In the genomic region with DNA sequence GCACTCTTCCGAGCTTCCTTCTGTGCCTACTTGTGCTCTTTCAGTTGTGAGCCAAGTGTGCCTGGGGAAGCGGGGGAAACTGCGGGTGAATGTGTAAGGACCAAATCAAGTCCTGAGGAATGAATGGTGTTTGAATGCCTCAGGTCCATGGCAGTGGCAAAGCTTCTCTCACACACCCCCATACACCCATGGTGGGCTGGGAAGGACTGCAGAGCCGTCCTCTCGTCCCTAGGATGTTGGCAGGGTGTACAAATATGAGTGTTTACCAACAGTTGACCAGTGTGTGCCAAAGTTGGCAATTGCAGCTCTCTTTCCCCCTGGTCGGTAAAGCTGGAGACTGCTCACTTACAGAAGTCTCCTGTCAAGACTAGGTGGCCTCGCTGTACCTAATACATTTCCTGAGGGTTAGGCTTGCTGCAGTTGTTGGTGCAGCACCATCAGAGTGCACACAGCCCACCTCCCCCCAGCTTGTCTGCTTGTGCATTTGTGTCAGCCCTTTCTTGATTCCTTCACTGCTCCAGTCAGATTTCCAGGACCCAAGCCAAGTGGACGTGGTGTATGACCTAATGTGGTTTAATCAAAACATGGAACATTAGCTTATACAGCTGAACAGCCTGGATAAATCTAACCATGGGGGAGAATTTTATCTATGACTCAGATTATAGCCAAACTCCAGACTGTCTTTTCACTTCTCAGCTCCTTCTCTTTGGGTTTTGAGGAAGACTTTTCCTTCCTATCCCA, we compare ENCODE assay signal across 9 mouse cellular contexts. TPM values are rescaled to one million over a fixed set of nuclear protein-coding genes. Genes with fewer than 3 reads are reported as not detected.
DNase-seq lines count a peak whose midpoint lies in the region; ATAC-seq lines count a peak whose summit lies in the region.
"Had no signal": no experiment of that assay in that cellular context is flagged by ENCODE, and none has a peak within 500 bp of the region (broad histone marks: within the 10 kb centered on the region; RNA-seq: fewer than 3 reads in every experiment).

No protein-coding gene starts in this region.

- 85% methylated on average over 8 of the region's 8 CpGs for WGBS in hindbrain, embryonic 14.5 days
- 88% methylated on average over 8 of the region's 8 CpGs for WGBS in hindbrain, embryonic 13.5 days
- 89% methylated on average over 8 of the region's 8 CpGs for WGBS in forebrain, embryonic 10.5 days

- no peaks in the 10 kb centered on the region for H3K27me3 ChIP-seq in hindbrain, embryonic 14.5 days (ENCODE audit: control insufficient read depth, insufficient read depth, low read length)
- no peaks in the 10 kb centered on the region for H3K27me3 ChIP-seq in hindbrain, embryonic 13.5 days
- H3K27me3 ChIP-seq in forebrain, embryonic 10.5 days (ENCODE audit: poor library complexity, severe bottlenecking) = no peaks in the 10 kb centered on the region

- H3K36me3 ChIP-seq in hindbrain, embryonic 14.5 days (replicated peaks; ENCODE audit: control insufficient read depth, insufficient read depth) = peaks cover 29% of the 10 kb centered on the region
- peaks cover 20% of the 10 kb centered on the region for H3K36me3 ChIP-seq in hindbrain, embryonic 13.5 days
- H3K36me3 ChIP-seq in forebrain, embryonic 10.5 days (replicated peaks) = peaks cover 60% of the 10 kb centered on the region

- no peak for ATAC-seq in hindbrain, embryonic 14.5 days (ENCODE audit: low FRiP score)
- no peak for ATAC-seq in hindbrain, embryonic 13.5 days (ENCODE audit: low FRiP score)
- ATAC-seq in granulocyte monocyte progenitor cell, adult 5-6 weeks (replicated peaks; ENCODE audit: poor library complexity, severe bottlenecking) = no peak

- DNase-seq in hindbrain, embryonic 14.5 days (ENCODE audit: low spot score) = peak; percentile 30
- peak; percentile 36 for DNase-seq in 416B (ENCODE audit: low read depth)
- DNase-seq in cerebellum, adult 9-10 months = peak; percentile 41
- DNase-seq in kidney, postnatal 10 days = peak; percentile 78
- no peak for DNase-seq in right cerebral cortex, postnatal 14 days
- no peak for DNase-seq in forebrain, embryonic 10.5 days (ENCODE audit: extremely low spot score, low spot score)

- no peaks in the 10 kb centered on the region for H3K4me1 ChIP-seq in hindbrain, embryonic 14.5 days (replicated peaks; ENCODE audit: control insufficient read depth, insufficient read depth, low read length)
- no peaks in the 10 kb centered on the region; the same call in 1 of the 2 replicates for H3K4me1 ChIP-seq in hindbrain, embryonic 13.5 days (replicated peaks)
- peaks cover 7% of the 10 kb centered on the region; the same call in 1 of the 2 replicates for H3K4me1 ChIP-seq in forebrain, embryonic 10.5 days

- no peaks in the 10 kb centered on the region for H3K9me3 ChIP-seq in hindbrain, embryonic 14.5 days (ENCODE audit: control insufficient read depth, low read length)
- no peaks in the 10 kb centered on the region for H3K9me3 ChIP-seq in hindbrain, embryonic 13.5 days
- H3K9me3 ChIP-seq in forebrain, embryonic 10.5 days = no peaks in the 10 kb centered on the region

- H3K9ac ChIP-seq in hindbrain, embryonic 14.5 days = no peak overlapping the region
- H3K9ac ChIP-seq in hindbrain, embryonic 13.5 days = no peak overlapping the region

- H3K27ac ChIP-seq in hindbrain, embryonic 14.5 days = no peak overlapping the region
- H3K27ac ChIP-seq in hindbrain, embryonic 13.5 days = no peak overlapping the region
- no peak overlapping the region for H3K27ac ChIP-seq in forebrain, embryonic 10.5 days

- no peak overlapping the region for H3K4me2 ChIP-seq in hindbrain, embryonic 14.5 days (replicated peaks)
- H3K4me2 ChIP-seq in hindbrain, embryonic 13.5 days = no peak overlapping the region

- no peak overlapping the region for H3K4me3 ChIP-seq in hindbrain, embryonic 14.5 days (replicated peaks; ENCODE audit: low read length)
- H3K4me3 ChIP-seq in hindbrain, embryonic 13.5 days = no peak overlapping the region
- H3K4me3 ChIP-seq in forebrain, embryonic 10.5 days = no peak overlapping the region

RNA-seq across cellular contexts. Expression of gene Evi2a, which starts 3.7 kb away (rescaled TPM):
- polyA plus RNA-seq in hindbrain, embryonic 14.5 days (2014; fragmentation: Nextera tagmentation; extraction: Ambion mirVana) = 3.1 and 3.7 TPM in 2 replicates
- 4.3 and 4.7 TPM in 2 replicates for polyA plus RNA-seq in hindbrain, embryonic 13.5 days (2015; fragmentation: Nextera tagmentation; extraction: Ambion mirVana)
- 6.7 and 10.8 TPM in 2 replicates for total RNA-seq in granulocyte monocyte progenitor cell, adult 5-6 weeks (2014; fragmentation: Nextera tagmentation)
- 20.1 and 26.7 TPM in 2 replicates for total RNA-seq in granulocyte monocyte progenitor cell, adult 5-6 weeks (2017)
- 2.1 and 2.6 TPM in 2 replicates for polyA plus RNA-seq in forebrain, embryonic 10.5 days (2016; fragmentation: Nextera tagmentation; extraction: Ambion mirVana)

RNA-seq across cellular contexts. Expression of gene Evi2, which starts 3.7 kb away (rescaled TPM):
- 0.40 and 0.91 TPM in 2 replicates for polyA plus RNA-seq in hindbrain, embryonic 14.5 days (2014; fragmentation: Nextera tagmentation; extraction: Ambion mirVana)
- polyA plus RNA-seq in hindbrain, embryonic 13.5 days (2015; fragmentation: Nextera tagmentation; extraction: Ambion mirVana) = 0.75 and 0.79 TPM in 2 replicates
- 20.2 and 33.1 TPM in 2 replicates for total RNA-seq in granulocyte monocyte progenitor cell, adult 5-6 weeks (2014; fragmentation: Nextera tagmentation)
- 4.0 and 7.4 TPM in 2 replicates for total RNA-seq in granulocyte monocyte progenitor cell, adult 5-6 weeks (2017)
- 0.79 and 0.86 TPM in 2 replicates for polyA plus RNA-seq in forebrain, embryonic 10.5 days (2016; fragmentation: Nextera tagmentation; extraction: Ambion mirVana)

RNA-seq across cellular contexts. Expression of gene Evi2b, which starts 10.6 kb away (rescaled TPM):
- 0.27 TPM in 1 of 2 replicates, not detected in the other for polyA plus RNA-seq in hindbrain, embryonic 14.5 days (2014; fragmentation: Nextera tagmentation; extraction: Ambion mirVana)
- 0.14 TPM in 1 of 2 replicates, not detected in the other for polyA plus RNA-seq in hindbrain, embryonic 13.5 days (2015; fragmentation: Nextera tagmentation; extraction: Ambion mirVana)
- total RNA-seq in granulocyte monocyte progenitor cell, adult 5-6 weeks (2014; fragmentation: Nextera tagmentation) = 242 and 361 TPM in 2 replicates
- total RNA-seq in granulocyte monocyte progenitor cell, adult 5-6 weeks (2017) = 80.1 and 82.3 TPM in 2 replicates
- 0.36 and 0.64 TPM in 2 replicates for polyA plus RNA-seq in forebrain, embryonic 10.5 days (2016; fragmentation: Nextera tagmentation; extraction: Ambion mirVana)

RNA-seq across cellular contexts. Expression of gene Omg, which starts 30.2 kb away (rescaled TPM):
- 7.7 and 9.1 TPM in 2 replicates for polyA plus RNA-seq in hindbrain, embryonic 14.5 days (2014; fragmentation: Nextera tagmentation; extraction: Ambion mirVana)
- polyA plus RNA-seq in hindbrain, embryonic 13.5 days (2015; fragmentation: Nextera tagmentation; extraction: Ambion mirVana) = 1.3 and 2.1 TPM in 2 replicates
- total RNA-seq in granulocyte monocyte progenitor cell, adult 5-6 weeks (2014; fragmentation: Nextera tagmentation) = 0.86 TPM in 1 of 2 replicates, not detected in the other
- total RNA-seq in granulocyte monocyte progenitor cell, adult 5-6 weeks (2017) = 0.04 TPM in 1 of 2 replicates, not detected in the other
- polyA plus RNA-seq in forebrain, embryonic 10.5 days (2016; fragmentation: Nextera tagmentation; extraction: Ambion mirVana) = 0.24 and 0.37 TPM in 2 replicates
- polyA plus RNA-seq: gonadal fat pad, adult 2 months had no signal

RNA-seq across cellular contexts. Expression of gene Rab11fip4, which starts 56.9 kb away (rescaled TPM):
- polyA plus RNA-seq in hindbrain, embryonic 14.5 days (2014; fragmentation: Nextera tagmentation; extraction: Ambion mirVana) = 24.0 and 24.3 TPM in 2 replicates
- 26.1 and 26.9 TPM in 2 replicates for polyA plus RNA-seq in hindbrain, embryonic 13.5 days (2015; fragmentation: Nextera tagmentation; extraction: Ambion mirVana)
- total RNA-seq in granulocyte monocyte progenitor cell, adult 5-6 weeks (2014; fragmentation: Nextera tagmentation) = 1.9 and 2.6 TPM in 2 replicates
- total RNA-seq in granulocyte monocyte progenitor cell, adult 5-6 weeks (2017) = 1.9 and 4.7 TPM in 2 replicates
- 20.1 and 23.3 TPM in 2 replicates for polyA plus RNA-seq in forebrain, embryonic 10.5 days (2016; fragmentation: Nextera tagmentation; extraction: Ambion mirVana)

Comparison
In these comparisons a context has a peak if more than half of its experiments do, and no peak if none do; other contexts are left out.
1. DNase-seq: peak in hindbrain, embryonic 14.5 days (single experiment), 416B (single experiment), cerebellum, adult 9-10 months (single experiment) and kidney, postnatal 10 days (single experiment); none in right cerebral cortex, postnatal 14 days (single experiment) and forebrain, embryonic 10.5 days (single experiment).